Mouse (Mus musculus): Measurements from ENCODE around the gene Ano4. TPM values are rescaled to one million over a fixed set of nuclear protein-coding genes. Genes with fewer than 3 reads are reported as not detected.

Ano4 gene
- polyA plus RNA-seq, 1 experiment from 2014 or later, result 0.84 TPM

DNA sequence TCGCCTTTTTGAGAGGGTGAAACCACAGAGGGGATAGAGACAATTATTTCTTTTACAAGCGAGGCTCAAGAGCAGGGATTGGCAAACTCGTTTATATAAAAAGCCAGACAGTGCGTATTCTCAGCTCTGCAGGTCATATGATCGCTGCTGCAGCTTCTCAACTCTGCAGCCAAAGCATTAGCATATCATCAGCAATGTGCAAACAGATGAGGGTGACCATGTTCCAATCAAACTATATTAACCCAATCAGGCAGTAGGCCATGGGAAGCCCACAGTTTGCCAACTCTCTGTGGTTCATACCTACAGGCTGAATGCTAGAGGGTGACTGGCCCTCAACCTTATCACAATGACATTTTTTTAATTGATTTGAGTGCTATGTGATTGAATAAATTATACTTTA lies 64.2 kb downstream of the Ano4 start:
- H3K27me3 ChIP-seq, result no peaks in the 10 kb centered on the region
- no peak for ATAC-seq (ENCODE audit: insufficient number of reproducible peaks, insufficient read depth, low FRiP score, low TSS enrichment, low read depth)
- H3K4me1 ChIP-seq (replicated peaks), result no peaks in the 10 kb centered on the region
- H3K9ac ChIP-seq (replicated peaks), result no peak overlapping the region
- H3K9me3 ChIP-seq, result no peaks in the 10 kb centered on the region
- no peak overlapping the region for H3K4me2 ChIP-seq
- no peak overlapping the region for H3K27ac ChIP-seq
- no peak overlapping the region for H3K4me3 ChIP-seq (replicated peaks)
- no peaks in the 10 kb centered on the region for H3K36me3 ChIP-seq
- 77% methylated on average over 5 of the region's 5 CpGs for WGBS

DNA sequence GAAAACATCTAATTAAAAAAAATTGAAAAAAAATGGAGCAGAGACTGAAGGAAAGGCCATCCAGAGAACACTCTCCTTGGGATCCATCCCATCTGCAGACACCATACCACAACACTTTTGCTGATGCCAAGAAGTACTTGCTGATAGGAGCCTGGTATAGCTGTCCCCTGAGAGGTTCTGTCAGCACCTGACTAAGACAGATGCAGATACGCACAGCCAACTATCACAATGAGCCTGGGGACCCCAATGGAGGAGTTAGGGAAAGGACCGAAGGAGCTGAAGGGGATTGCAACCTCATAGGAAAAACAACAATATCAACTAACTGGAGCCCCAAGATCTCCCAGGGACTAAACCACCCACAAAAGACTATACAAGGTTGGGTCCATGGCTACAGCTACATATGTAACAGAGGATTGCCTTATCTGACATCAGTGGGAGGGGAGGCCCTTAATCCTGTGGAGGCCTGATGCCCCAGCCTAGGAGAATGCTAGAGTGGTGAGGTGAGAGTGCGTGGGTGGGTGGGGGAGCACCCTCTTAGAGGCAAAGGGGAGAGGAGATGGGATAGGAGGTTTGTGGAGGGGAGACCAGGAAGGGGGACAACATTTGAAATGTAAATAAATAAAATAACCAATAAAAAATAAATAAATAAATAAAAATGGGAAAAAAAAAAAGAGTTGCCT lies 71.4 kb downstream of the Ano4 start:
- no peak overlapping the region for H3K9ac ChIP-seq (replicated peaks)
- no peak overlapping the region for H3K4me2 ChIP-seq
- no peaks in the 10 kb centered on the region for H3K27me3 ChIP-seq
- H3K9me3 ChIP-seq, result no peaks in the 10 kb centered on the region
- H3K27ac ChIP-seq, result no peak overlapping the region
- 94% methylated on average over 3 of the region's 3 CpGs for WGBS
- no peak for ATAC-seq (ENCODE audit: insufficient number of reproducible peaks, insufficient read depth, low FRiP score, low TSS enrichment, low read depth)
- H3K4me3 ChIP-seq (replicated peaks), result no peak overlapping the region
- H3K4me1 ChIP-seq (replicated peaks), result no peaks in the 10 kb centered on the region
- no peaks in the 10 kb centered on the region for H3K36me3 ChIP-seq

DNA sequence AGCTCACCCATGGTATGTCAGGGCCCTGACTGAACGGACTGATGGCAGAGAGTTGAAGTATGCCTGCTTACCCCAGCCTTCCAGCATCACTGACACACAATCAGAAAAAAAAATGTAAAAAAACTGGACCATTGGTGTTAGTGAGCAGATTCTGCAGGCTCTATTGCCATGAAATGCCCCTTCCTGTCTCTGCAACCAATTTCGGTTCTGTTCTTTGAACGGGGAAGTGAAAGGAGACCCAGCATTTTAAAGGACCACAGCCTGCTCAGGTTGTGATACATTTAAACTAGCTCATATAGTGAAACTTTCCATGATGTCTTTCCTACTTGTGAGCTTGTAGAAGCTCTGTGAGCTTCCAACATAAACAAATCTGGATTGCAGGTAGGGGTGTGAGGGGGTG lies 77.2 kb downstream of the Ano4 start:
- no peak for ATAC-seq (ENCODE audit: insufficient number of reproducible peaks, insufficient read depth, low FRiP score, low TSS enrichment, low read depth)
- H3K4me2 ChIP-seq, result no peak overlapping the region
- H3K9ac ChIP-seq (replicated peaks), result no peak overlapping the region
- H3K27me3 ChIP-seq, result no peaks in the 10 kb centered on the region
- H3K4me1 ChIP-seq (replicated peaks), result no peaks in the 10 kb centered on the region
- no peak overlapping the region for H3K27ac ChIP-seq
- H3K36me3 ChIP-seq, result no peaks in the 10 kb centered on the region
- WGBS, result 80% methylated on average over 3 of the region's 3 CpGs
- H3K9me3 ChIP-seq, result no peaks in the 10 kb centered on the region
- no peak overlapping the region for H3K4me3 ChIP-seq (replicated peaks)

DNA sequence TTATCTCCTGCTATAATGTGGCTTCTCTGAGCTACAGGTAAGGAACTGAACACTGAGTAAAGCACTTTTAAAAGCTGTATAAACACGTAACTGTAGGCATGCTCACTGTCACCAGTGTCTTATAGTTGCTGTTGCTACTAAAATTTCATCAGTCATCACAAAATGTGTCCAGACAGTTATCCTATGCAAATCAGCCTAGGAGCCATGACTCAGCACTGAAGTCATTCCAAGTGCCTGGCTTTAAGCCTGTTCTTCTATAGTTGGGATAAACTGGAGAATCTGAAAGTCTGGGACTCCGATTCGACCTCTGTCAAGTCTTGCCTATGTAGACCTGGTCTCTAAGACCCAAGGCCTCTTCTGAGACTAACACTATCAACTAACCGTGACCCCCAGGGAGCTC lies 81.2 kb downstream of the Ano4 start:
- Histone ChIP-seq H3K36me3 (no peaks in the 10 kb centered on the region), H3K4me1 (replicated peaks) (peaks cover 8% of the 10 kb centered on the region), H3K9me3 (no peaks in the 10 kb centered on the region), H3K27ac (no peak overlapping the region), H3K9ac (replicated peaks) (no peak overlapping the region), H3K4me3 (replicated peaks) (no peak overlapping the region), H3K27me3 (0 out of 2 replicates have a peak, but pooled peaks cover 3% of the 10 kb centered on the region), H3K4me2 (no peak overlapping the region)
- ATAC-seq (ENCODE audit: insufficient number of reproducible peaks, insufficient read depth, low FRiP score, low TSS enrichment, low read depth), result no peak
- 81% methylated on average over 4 of the region's 4 CpGs for WGBS

DNA sequence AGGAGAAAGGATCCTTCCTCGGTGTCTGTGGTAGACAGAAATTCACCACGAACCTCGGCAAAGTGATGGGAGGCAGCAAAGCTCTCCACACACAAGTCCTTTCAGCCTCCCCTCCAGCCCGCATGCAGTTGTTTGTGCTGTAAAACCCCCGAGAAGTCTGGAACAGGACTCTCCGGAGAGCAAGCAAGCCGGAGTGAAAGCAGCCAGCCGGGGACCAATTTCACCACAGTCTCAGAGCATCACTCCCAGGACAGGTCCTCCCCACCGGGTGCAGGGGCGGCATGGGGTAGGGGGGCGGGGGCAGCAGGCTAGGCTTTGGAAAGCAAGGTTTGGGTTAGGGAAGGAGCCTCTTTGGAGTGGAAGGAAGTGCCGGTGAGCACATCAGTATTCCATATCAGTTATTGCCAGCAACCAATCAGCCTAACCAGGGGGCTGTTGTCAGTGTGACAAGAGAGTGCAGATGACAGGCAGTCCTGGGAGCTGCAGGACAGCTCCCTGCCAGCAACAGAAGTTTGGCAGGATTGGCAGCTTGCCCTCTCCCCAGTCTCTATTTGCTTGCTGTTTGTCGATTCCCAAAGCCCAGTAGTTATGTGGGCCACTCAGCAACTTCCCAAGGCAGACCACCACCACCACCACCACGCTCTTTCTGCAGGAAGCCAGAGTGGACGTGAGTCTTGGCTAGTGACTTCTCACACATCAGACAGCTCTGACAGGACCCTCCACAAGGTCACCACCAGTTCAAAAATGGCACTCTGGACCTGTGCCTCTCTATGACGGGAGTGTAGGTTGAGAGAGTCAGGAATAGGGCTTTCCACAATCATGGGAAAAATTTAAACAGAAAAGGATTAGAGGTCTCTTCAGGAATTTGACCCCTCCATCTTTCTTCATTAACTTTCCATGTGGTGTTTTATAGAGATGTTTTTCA lies 86.8 kb downstream of the Ano4 start:
- no peaks in the 10 kb centered on the region for H3K9me3 ChIP-seq
- H3K4me2 ChIP-seq, result peak overlapping the region; percentile 75
- ATAC-seq (ENCODE audit: insufficient number of reproducible peaks, insufficient read depth, low FRiP score, low TSS enrichment, low read depth), result peak; percentile 63
- peak overlapping the region; percentile 39 for H3K4me3 ChIP-seq (replicated peaks)
- H3K9ac ChIP-seq (replicated peaks), result peak overlapping the region; percentile 54
- H3K27me3 ChIP-seq, result peaks cover 9% of the 10 kb centered on the region; the same call in 1 of the 2 replicates
- no peak overlapping the region for H3K27ac ChIP-seq
- WGBS, result 1% methylated on average over 16 of the region's 16 CpGs
- H3K36me3 ChIP-seq, result no peaks in the 10 kb centered on the region
- peaks cover 25% of the 10 kb centered on the region for H3K4me1 ChIP-seq (replicated peaks)

DNA sequence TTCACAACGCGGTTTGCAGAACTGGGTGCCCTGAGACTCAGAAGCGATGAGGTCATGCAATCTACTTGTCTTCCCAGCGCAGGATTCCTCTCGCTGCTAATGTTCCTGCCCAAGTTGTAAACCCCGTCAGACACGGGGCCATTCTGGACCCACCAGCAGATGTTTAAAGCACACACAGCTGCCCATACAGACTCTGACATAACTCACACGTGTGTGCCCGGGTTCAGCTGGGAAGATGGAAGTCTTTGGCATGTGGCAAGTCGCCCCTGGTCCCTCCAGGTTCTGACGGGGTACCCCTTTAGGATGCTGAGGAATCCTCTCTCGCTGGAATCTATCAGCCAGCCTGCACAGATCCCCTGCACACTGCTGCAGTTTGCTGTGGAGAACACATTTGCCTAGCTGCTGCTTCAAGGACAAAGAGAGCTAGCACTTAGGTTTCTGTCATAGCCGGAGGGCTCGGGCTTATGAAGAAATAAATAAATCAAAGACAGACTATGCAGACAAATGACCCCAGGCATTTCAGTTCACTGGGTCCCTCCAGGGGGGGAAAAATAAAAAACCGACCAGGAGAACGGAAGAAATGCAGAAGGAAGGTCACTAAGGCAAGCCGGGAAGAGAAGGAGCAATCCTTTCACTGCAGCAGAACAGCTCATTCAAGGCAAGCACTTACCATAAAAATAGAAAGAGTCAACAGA lies 87.7 kb downstream of the Ano4 start:
- Histone ChIP-seq H3K36me3 (no peaks in the 10 kb centered on the region), H3K4me2 (peak overlapping the region; percentile 75), H3K9ac (replicated peaks) (peak overlapping the region; percentile 54), H3K4me3 (replicated peaks) (peak overlapping the region; percentile 39), H3K27ac (no peak overlapping the region), H3K27me3 (peaks cover 9% of the 10 kb centered on the region; the same call in 1 of the 2 replicates), H3K9me3 (no peaks in the 10 kb centered on the region), H3K4me1 (replicated peaks) (peaks cover 25% of the 10 kb centered on the region)
- WGBS, result 1% methylated on average over 17 of the region's 17 CpGs
- ATAC-seq (ENCODE audit: insufficient number of reproducible peaks, insufficient read depth, low FRiP score, low TSS enrichment, low read depth), result peak; percentile 70

DNA sequence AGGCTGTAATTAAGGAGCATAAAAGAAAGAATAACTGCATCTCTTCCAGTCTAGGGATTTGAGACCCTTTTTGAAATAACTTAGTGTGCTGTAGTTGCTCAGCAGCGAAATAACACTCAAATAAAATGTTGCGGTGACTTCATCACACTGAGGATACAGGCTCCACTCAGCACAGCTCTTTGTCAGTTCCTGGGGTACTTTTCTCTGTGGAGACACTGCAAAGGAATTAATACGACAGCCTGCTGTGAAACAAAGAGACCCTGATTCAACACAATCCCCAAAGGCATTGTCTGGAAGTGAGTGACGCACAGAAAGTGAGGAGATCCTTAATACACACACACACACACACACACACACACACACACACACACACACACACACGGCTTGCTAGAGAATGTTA lies 89.8 kb downstream of the Ano4 start:
- H3K27me3 ChIP-seq, result peaks cover 9% of the 10 kb centered on the region; the same call in 1 of the 2 replicates
- no peak overlapping the region for H3K4me3 ChIP-seq (replicated peaks)
- no peak overlapping the region for H3K27ac ChIP-seq
- H3K4me1 ChIP-seq (replicated peaks), result peaks cover 25% of the 10 kb centered on the region
- 83% methylated on average over 5 of the region's 5 CpGs for WGBS
- ATAC-seq (ENCODE audit: insufficient number of reproducible peaks, insufficient read depth, low FRiP score, low TSS enrichment, low read depth), result no peak
- H3K9ac ChIP-seq (replicated peaks), result no peak overlapping the region
- H3K4me2 ChIP-seq, result no peak overlapping the region
- H3K9me3 ChIP-seq, result no peaks in the 10 kb centered on the region
- no peaks in the 10 kb centered on the region for H3K36me3 ChIP-seq

DNA sequence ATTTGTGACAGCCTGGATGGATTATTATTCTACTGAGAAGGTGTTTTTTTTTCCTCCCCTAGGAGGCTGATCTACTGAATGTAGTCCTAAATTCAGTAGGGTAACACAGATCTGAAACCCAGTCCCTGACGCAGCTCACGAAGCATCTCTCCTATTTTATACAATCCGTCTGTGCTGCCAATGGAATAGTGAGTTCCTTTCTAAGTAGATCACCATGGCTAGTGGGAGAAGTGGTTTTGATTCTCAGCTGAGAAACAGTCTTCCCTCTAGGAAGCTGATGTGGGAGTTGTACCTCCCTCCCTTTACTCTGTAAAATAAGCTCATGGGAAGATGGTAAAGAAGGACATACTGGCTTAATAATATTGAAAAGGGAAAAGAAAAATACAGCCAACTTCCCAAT lies 90.8 kb downstream of the Ano4 start:
- H3K27me3 ChIP-seq, result peaks cover 7% of the 10 kb centered on the region; the same call in 1 of the 2 replicates
- H3K9ac ChIP-seq (replicated peaks), result no peak overlapping the region
- no peaks in the 10 kb centered on the region for H3K36me3 ChIP-seq
- H3K9me3 ChIP-seq, result no peaks in the 10 kb centered on the region
- peaks cover 21% of the 10 kb centered on the region for H3K4me1 ChIP-seq (replicated peaks)
- H3K4me2 ChIP-seq, result no peak overlapping the region
- no peak overlapping the region for H3K4me3 ChIP-seq (replicated peaks)
- no peak overlapping the region for H3K27ac ChIP-seq
- 75% methylated on average over 3 of the region's 3 CpGs for WGBS
- ATAC-seq (ENCODE audit: insufficient number of reproducible peaks, insufficient read depth, low FRiP score, low TSS enrichment, low read depth), result no peak

DNA sequence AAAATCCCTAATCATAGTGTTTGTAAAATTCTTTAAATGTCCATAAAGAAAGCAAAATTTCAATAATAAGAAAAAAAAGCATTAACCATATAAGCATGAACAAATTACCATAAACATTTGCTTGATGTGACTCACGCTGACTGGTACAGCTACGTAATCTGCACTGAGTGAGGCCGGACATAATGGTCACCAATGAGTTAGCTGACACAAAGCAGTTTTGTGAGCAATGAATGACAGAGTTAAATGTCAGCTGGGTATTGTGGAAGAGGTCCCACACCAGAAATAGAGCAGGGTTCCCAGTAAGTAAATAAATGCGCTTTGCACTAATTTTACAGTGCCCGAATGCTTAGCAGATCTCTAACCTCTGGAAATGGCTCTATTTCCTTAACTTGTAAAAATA lies 91.9 kb downstream of the Ano4 start:
- peaks cover 11% of the 10 kb centered on the region for H3K4me1 ChIP-seq (replicated peaks)
- H3K27ac ChIP-seq, result no peak overlapping the region
- H3K9ac ChIP-seq (replicated peaks), result no peak overlapping the region
- H3K4me2 ChIP-seq, result no peak overlapping the region
- H3K36me3 ChIP-seq, result no peaks in the 10 kb centered on the region
- 84% methylated on average over 5 of the region's 5 CpGs for WGBS
- ATAC-seq (ENCODE audit: insufficient number of reproducible peaks, insufficient read depth, low FRiP score, low TSS enrichment, low read depth), result no peak
- H3K4me3 ChIP-seq (replicated peaks), result no peak overlapping the region
- no peaks in the 10 kb centered on the region for H3K9me3 ChIP-seq
- peaks cover 3% of the 10 kb centered on the region; the same call in 1 of the 2 replicates for H3K27me3 ChIP-seq

DNA sequence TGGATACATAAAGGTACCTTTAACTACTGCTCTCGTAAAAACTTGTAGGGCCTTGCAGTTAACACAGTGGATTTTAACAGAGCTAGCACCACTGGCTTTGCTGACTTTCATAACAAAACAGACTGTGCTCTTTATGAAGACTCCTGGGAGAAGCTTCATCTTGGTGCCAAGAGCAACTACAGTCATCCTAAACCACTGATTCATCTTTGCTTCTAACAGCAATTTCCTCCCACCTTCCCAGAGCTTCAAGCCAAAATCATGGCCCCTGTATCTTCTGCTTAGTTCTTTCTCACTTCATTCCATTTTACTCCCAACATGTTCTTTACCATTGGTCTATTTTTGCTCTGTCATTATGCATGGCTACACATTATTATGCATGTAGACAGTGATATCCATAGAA lies 100.8 kb downstream of the Ano4 start:
- H3K27ac ChIP-seq, result no peak overlapping the region
- H3K4me3 ChIP-seq (replicated peaks), result no peak overlapping the region
- no peak overlapping the region for H3K4me2 ChIP-seq
- no peaks in the 10 kb centered on the region for H3K9me3 ChIP-seq
- no peaks in the 10 kb centered on the region for H3K27me3 ChIP-seq
- no peaks in the 10 kb centered on the region for H3K36me3 ChIP-seq
- 74% methylated on average over 1 of the region's 1 CpGs for WGBS
- no peak for ATAC-seq (ENCODE audit: insufficient number of reproducible peaks, insufficient read depth, low FRiP score, low TSS enrichment, low read depth)
- H3K9ac ChIP-seq (replicated peaks), result no peak overlapping the region
- H3K4me1 ChIP-seq (replicated peaks), result no peaks in the 10 kb centered on the region

DNA sequence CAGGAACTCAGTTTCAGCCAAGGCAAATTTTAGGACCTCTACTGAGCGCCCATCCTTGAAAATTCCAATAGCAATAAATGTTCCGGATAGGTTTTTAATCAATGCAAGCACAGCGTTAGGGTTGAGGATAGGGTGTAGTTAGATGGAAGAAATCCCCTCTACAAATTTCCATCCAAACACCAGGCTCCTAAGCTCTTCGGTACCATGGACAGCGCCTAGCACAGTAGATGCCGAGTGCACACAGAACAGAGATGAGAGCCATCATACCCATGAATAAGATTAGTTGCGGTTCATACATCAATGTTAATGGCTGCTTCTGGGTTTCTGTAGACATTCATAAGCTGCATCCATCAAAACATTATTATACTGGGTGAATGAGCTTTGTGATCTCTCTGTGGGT lies 120.0 kb downstream of the Ano4 start:
- 43% methylated on average over 7 of the region's 7 CpGs for WGBS
- H3K9ac ChIP-seq (replicated peaks), result no peak overlapping the region
- no peak overlapping the region for H3K4me3 ChIP-seq (replicated peaks)
- H3K4me2 ChIP-seq, result no peak overlapping the region
- no peak; the same call in 1 of the 2 replicates for ATAC-seq (ENCODE audit: insufficient number of reproducible peaks, insufficient read depth, low FRiP score, low TSS enrichment, low read depth)
- no peak overlapping the region for H3K27ac ChIP-seq
- no peaks in the 10 kb centered on the region for H3K9me3 ChIP-seq
- H3K4me1 ChIP-seq (replicated peaks), result no peaks in the 10 kb centered on the region
- no peaks in the 10 kb centered on the region for H3K27me3 ChIP-seq
- no peaks in the 10 kb centered on the region for H3K36me3 ChIP-seq
